Mouse (Mus musculus): Measurements from ENCODE around the gene Eif3l. TPM values are rescaled to one million over a fixed set of nuclear protein-coding genes. Genes with fewer than 3 reads are reported as not detected.

The Eif3l gene
- polyA plus RNA-seq, 1 experiment from 2014 or later, result 235 TPM

- peaks cover 28% of the 10 kb centered on the region for H3K4me1 ChIP-seq
- peak overlapping the region; percentile 86 for H3K4me3 ChIP-seq
- no peak overlapping the region for H3K27ac ChIP-seq
- peaks cover 11% of the 10 kb centered on the region for H3K36me3 ChIP-seq
- peak overlapping the region; percentile 86; the same call in 1 of the 2 replicates for H3K9ac ChIP-seq
- ATAC-seq (ENCODE audit: insufficient number of reproducible peaks, insufficient read depth, low FRiP score, low TSS enrichment), result no peak
- 0 out of 2 replicates have a peak, but pooled peaks cover 7% of the 10 kb centered on the region for H3K27me3 ChIP-seq
- H3K9me3 ChIP-seq, result no peaks in the 10 kb centered on the region
- H3K4me2 ChIP-seq (replicated peaks), result peak overlapping the region; percentile 99
- WGBS, result 14% methylated on average over 9 of the region's 9 CpGs
These were observed 35.1 kb downstream of the Eif3l start for GRCm38 (mm10) chr15:79110031-79110430.

- H3K9me3 ChIP-seq, result no peaks in the 10 kb centered on the region
- WGBS, result 71% methylated on average over 2 of the region's 2 CpGs
- peak overlapping the region; percentile 99 for H3K4me2 ChIP-seq (replicated peaks)
- H3K36me3 ChIP-seq, result peaks cover 16% of the 10 kb centered on the region
- peaks cover 28% of the 10 kb centered on the region for H3K4me1 ChIP-seq
- H3K4me3 ChIP-seq, result peak overlapping the region; percentile 86; the same call in 1 of the 2 replicates
- H3K27me3 ChIP-seq, result 0 out of 2 replicates have a peak, but pooled peaks cover 7% of the 10 kb centered on the region
- no peak overlapping the region for H3K27ac ChIP-seq
- peak overlapping the region; percentile 86; the same call in 1 of the 2 replicates for H3K9ac ChIP-seq
- ATAC-seq (ENCODE audit: insufficient number of reproducible peaks, insufficient read depth, low FRiP score, low TSS enrichment), result no peak
These were observed 35.5 kb downstream of the Eif3l start for GRCm38 (mm10) chr15:79110528-79110927.

- Histone ChIP-seq H3K9ac (no peak overlapping the region), H3K36me3 (peaks cover 22% of the 10 kb centered on the region), H3K4me2 (replicated peaks) (no peak overlapping the region), H3K4me1 (peaks cover 28% of the 10 kb centered on the region), H3K27me3 (0 out of 2 replicates have a peak, but pooled peaks cover 7% of the 10 kb centered on the region), H3K9me3 (no peaks in the 10 kb centered on the region), H3K4me3 (no peak overlapping the region), H3K27ac (no peak overlapping the region)
- ATAC-seq (ENCODE audit: insufficient number of reproducible peaks, insufficient read depth, low FRiP score, low TSS enrichment), result no peak
- 87% methylated on average over 4 of the region's 4 CpGs for WGBS
These were observed 36.8 kb downstream of the Eif3l start for GRCm38 (mm10) chr15:79111774-79112173.

GRCm38 (mm10) chr15:79115276-79115675, 40.3 kb downstream of the Eif3l start:
- ATAC-seq (ENCODE audit: insufficient number of reproducible peaks, insufficient read depth, low FRiP score, low TSS enrichment), result no peak
- no peaks in the 10 kb centered on the region for H3K9me3 ChIP-seq
- H3K9ac ChIP-seq, result no peak overlapping the region
- no peak overlapping the region for H3K4me3 ChIP-seq
- H3K4me2 ChIP-seq (replicated peaks), result no peak overlapping the region
- no peak overlapping the region for H3K27ac ChIP-seq
- H3K27me3 ChIP-seq, result 0 out of 2 replicates have a peak, but pooled peaks cover 7% of the 10 kb centered on the region
- WGBS, result 64% methylated on average over 5 of the region's 5 CpGs
- H3K4me1 ChIP-seq, result peaks cover 14% of the 10 kb centered on the region
- peaks cover 47% of the 10 kb centered on the region for H3K36me3 ChIP-seq

GRCm38 (mm10) chr15:79119491-79119890, 44.5 kb downstream of the Eif3l start:
- WGBS, result 70% methylated on average over 9 of the region's 9 CpGs
- H3K36me3 ChIP-seq, result peaks cover 64% of the 10 kb centered on the region

GRCm38 (mm10) chr15:79122119-79122518, 47.1 kb downstream of the Eif3l start:
- Histone ChIP-seq H3K27ac (no peak overlapping the region), H3K4me2 (replicated peaks) (no peak overlapping the region), H3K9me3 (no peaks in the 10 kb centered on the region), H3K4me1 (no peaks in the 10 kb centered on the region), H3K4me3 (no peak overlapping the region), H3K9ac (no peak overlapping the region), H3K27me3 (no peaks in the 10 kb centered on the region), H3K36me3 (peaks cover 70% of the 10 kb centered on the region)
- WGBS, result 86% methylated on average over 4 of the region's 4 CpGs
- no peak for ATAC-seq (ENCODE audit: insufficient number of reproducible peaks, insufficient read depth, low FRiP score, low TSS enrichment)

More at GRCm38 (mm10) chr15:79119491-79119890, 44.5 kb downstream of the Eif3l start:
- Histone ChIP-seq H3K9ac (no peak overlapping the region), H3K4me2 (replicated peaks) (no peak overlapping the region), H3K9me3 (no peaks in the 10 kb centered on the region), H3K27me3 (no peaks in the 10 kb centered on the region), H3K4me3 (no peak overlapping the region), H3K4me1 (no peaks in the 10 kb centered on the region), H3K27ac (no peak overlapping the region)
- ATAC-seq (ENCODE audit: insufficient number of reproducible peaks, insufficient read depth, low FRiP score, low TSS enrichment), result no peak

- no peak overlapping the region for H3K9ac ChIP-seq
- no peak overlapping the region for H3K4me2 ChIP-seq (replicated peaks)
- no peaks in the 10 kb centered on the region for H3K4me1 ChIP-seq
- no peak overlapping the region for H3K4me3 ChIP-seq
- no peaks in the 10 kb centered on the region for H3K9me3 ChIP-seq
- no peaks in the 10 kb centered on the region for H3K27me3 ChIP-seq
- 83% methylated on average over 13 of the region's 13 CpGs for WGBS
- ATAC-seq (ENCODE audit: insufficient number of reproducible peaks, insufficient read depth, low FRiP score, low TSS enrichment), result no peak
- H3K27ac ChIP-seq, result no peak overlapping the region
- H3K36me3 ChIP-seq, result peaks cover 70% of the 10 kb centered on the region
These were observed 47.6 kb downstream of the Eif3l start for GRCm38 (mm10) chr15:79122546-79122945.

GRCm38 (mm10) chr15:79123751-79124150, 48.8 kb downstream of the Eif3l start:
- Histone ChIP-seq H3K9ac (no peak overlapping the region), H3K36me3 (peaks cover 74% of the 10 kb centered on the region), H3K9me3 (no peaks in the 10 kb centered on the region; the same call in 1 of the 2 replicates), H3K4me3 (no peak overlapping the region), H3K27me3 (no peaks in the 10 kb centered on the region), H3K4me1 (no peaks in the 10 kb centered on the region), H3K4me2 (replicated peaks) (no peak overlapping the region), H3K27ac (no peak overlapping the region)
- no peak for ATAC-seq (ENCODE audit: insufficient number of reproducible peaks, insufficient read depth, low FRiP score, low TSS enrichment)
- 84% methylated on average over 6 of the region's 6 CpGs for WGBS

GRCm38 (mm10) chr15:79124331-79124875, 49.4 kb downstream of the Eif3l start:
- Histone ChIP-seq H3K36me3 (peaks cover 73% of the 10 kb centered on the region), H3K27ac (no peak overlapping the region), H3K4me3 (no peak overlapping the region), H3K9me3 (no peaks in the 10 kb centered on the region; the same call in 1 of the 2 replicates), H3K27me3 (no peaks in the 10 kb centered on the region), H3K9ac (no peak overlapping the region), H3K4me1 (no peaks in the 10 kb centered on the region), H3K4me2 (replicated peaks) (no peak overlapping the region)
- no peak for ATAC-seq (ENCODE audit: insufficient number of reproducible peaks, insufficient read depth, low FRiP score, low TSS enrichment)
- WGBS, result 82% methylated on average over 10 of the region's 10 CpGs

GRCm38 (mm10) chr15:79126217-79126932, 51.4 kb downstream of the Eif3l start:
- ATAC-seq (ENCODE audit: insufficient number of reproducible peaks, insufficient read depth, low FRiP score, low TSS enrichment), result no peak
- Histone ChIP-seq H3K4me3 (no peak overlapping the region), H3K4me1 (no peaks in the 10 kb centered on the region), H3K36me3 (peaks cover 82% of the 10 kb centered on the region), H3K4me2 (replicated peaks) (no peak overlapping the region), H3K27ac (no peak overlapping the region), H3K27me3 (no peaks in the 10 kb centered on the region), H3K9ac (no peak overlapping the region), H3K9me3 (no peaks in the 10 kb centered on the region; the same call in 1 of the 2 replicates)
- WGBS, result 80% methylated on average over 13 of the region's 13 CpGs

- no peak for ATAC-seq (ENCODE audit: insufficient number of reproducible peaks, insufficient read depth, low FRiP score, low TSS enrichment)
- 91% methylated on average over 12 of the region's 12 CpGs for WGBS
- no peak overlapping the region for H3K27ac ChIP-seq
- H3K36me3 ChIP-seq, result peaks cover 84% of the 10 kb centered on the region
- H3K9me3 ChIP-seq, result no peaks in the 10 kb centered on the region; the same call in 1 of the 2 replicates
- H3K4me2 ChIP-seq (replicated peaks), result no peak overlapping the region
- H3K4me3 ChIP-seq, result no peak overlapping the region
- no peaks in the 10 kb centered on the region for H3K4me1 ChIP-seq
- no peak overlapping the region for H3K9ac ChIP-seq
- no peaks in the 10 kb centered on the region for H3K27me3 ChIP-seq
These were observed 52.1 kb downstream of the Eif3l start for GRCm38 (mm10) chr15:79127101-79127500.

- WGBS, result 93% methylated on average over 5 of the region's 5 CpGs
- no peaks in the 10 kb centered on the region for H3K27me3 ChIP-seq
- ATAC-seq (ENCODE audit: insufficient number of reproducible peaks, insufficient read depth, low FRiP score, low TSS enrichment), result no peak
- no peaks in the 10 kb centered on the region for H3K4me1 ChIP-seq
- no peak overlapping the region for H3K4me2 ChIP-seq (replicated peaks)
- no peak overlapping the region for H3K27ac ChIP-seq
- H3K9ac ChIP-seq, result no peak overlapping the region
- H3K9me3 ChIP-seq, result no peaks in the 10 kb centered on the region; the same call in 1 of the 2 replicates
- no peak overlapping the region for H3K4me3 ChIP-seq
- peaks cover 82% of the 10 kb centered on the region for H3K36me3 ChIP-seq
These were observed 53.2 kb downstream of the Eif3l start for GRCm38 (mm10) chr15:79128208-79128607.
